Mouse (Mus musculus): ENCODE measurements at regions not wholly inside any gene's neighbourhood (a gene's known extent, or its start where the extent isn't known, plus 50 kb on each side); places are given as distances from the start of the nearest gene placed in this dataset.

DNA sequence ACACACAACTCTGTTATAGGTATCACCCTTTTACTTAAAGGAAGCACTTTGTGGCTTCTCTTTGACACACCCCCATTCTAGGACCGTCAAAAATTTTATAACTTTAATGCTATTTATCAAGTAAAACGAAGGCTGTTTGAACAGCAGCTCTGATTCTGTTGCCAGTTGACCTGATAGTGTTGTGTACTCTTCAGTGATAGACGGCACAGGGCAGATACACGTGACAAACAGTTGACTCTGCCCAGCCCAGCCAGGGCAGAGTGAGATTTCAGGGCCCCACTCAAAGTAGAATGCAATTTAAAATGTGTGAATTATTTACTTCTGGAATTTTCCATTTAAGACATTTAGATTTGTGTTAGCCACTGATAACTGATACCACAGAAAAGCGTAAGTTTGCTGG lies 55.1 kb upstream of the Plxnc1 start:
- TF ChIP-seq CTCF (IDR thresholded peaks at IDR 0.05; ENCODE audit: low read depth, low read length) (no peak), EP300 (IDR thresholded peaks at IDR 0.05; ENCODE audit: insufficient read depth, low read depth, low read length) (no peak)

Data from ES-Bruce4 (cell line).